Mouse (Mus musculus) bone marrow, adult 2 months (tissue): ENCODE measurements around the gene Fam155a.

Source experiments
- CTCF ChIP-seq: fragments of 200-500 bp; IDR thresholded peaks from 2 replicates; pipeline ENCODE4 v1.5.1; 2011; ENCODE audit warnings: low read length, control low read depth; ENCODE audit not compliant: control insufficient read depth, insufficient read depth
- POLR2A ChIP-seq: fragments of 200-500 bp; IDR thresholded peaks from 2 replicates; pipeline ENCODE4 v1.6.1; 2011; ENCODE audit warnings: low read depth, mild to moderate bottlenecking, control low read depth, low read length, borderline replicate concordance; ENCODE audit not compliant: control insufficient read depth

- TF ChIP-seq POLR2A = no peak
- no peak for TF ChIP-seq CTCF
Observed at GRCm38 (mm10) chr8:9418856-9419800, 351.8 kb downstream of the Fam155a start.
